Mouse (Mus musculus) intestine, embryonic 15.5 days (tissue): ENCODE measurements around the gene Zfp979. TPM values are rescaled to one million over a fixed set of nuclear protein-coding genes. Genes with fewer than 3 reads are reported as not detected.
"Not testable (repeated sequence)": the region's sequence is repeated elsewhere in the genome, so short reads cannot be mapped to it uniquely, and the experiment has no call there.

Source experiments
- ATAC-seq: fragments of 200-750 bp; cut with Nextera tagmentation; 2 replicates; pipeline ENCODE4 v1.8.0; 2017; ENCODE audit warnings: moderate TSS enrichment, moderate library complexity
- H3K27ac ChIP-seq: fragments of 300-500 bp; sonication (generic); 2 replicates; pipeline ENCODE4 v1.5.1; 2015; ENCODE audit warnings: mild to moderate bottlenecking, inconsistent platforms
- H3K27me3 ChIP-seq: fragments of 300-500 bp; sonication (generic); replicated peaks from 2 replicates; pipeline ENCODE4 v1.6.1; 2015; ENCODE audit warnings: inconsistent platforms
- H3K36me3 ChIP-seq: fragments of 300-500 bp; sonication (generic); 2 replicates; pipeline ENCODE4 v1.6.1; 2015; ENCODE audit warnings: inconsistent platforms
- H3K4me1 ChIP-seq: fragments of 300-500 bp; sonication (generic); replicated peaks from 2 replicates; pipeline ENCODE4 v1.6.1; 2015; ENCODE audit warnings: inconsistent platforms
- H3K4me2 ChIP-seq: fragments of 300-500 bp; sonication (generic); replicated peaks from 2 replicates; pipeline ENCODE4 v1.6.1; 2015; ENCODE audit warnings: mild to moderate bottlenecking, inconsistent platforms
- H3K4me3 ChIP-seq: fragments of 300-500 bp; sonication (generic); replicated peaks from 2 replicates; pipeline ENCODE4 v1.5.1; 2015; ENCODE audit warnings: inconsistent platforms
- H3K9ac ChIP-seq: fragments of 300-500 bp; sonication (generic); 2 replicates; pipeline ENCODE4 v1.6.1; 2015; ENCODE audit warnings: inconsistent platforms
- H3K9me3 ChIP-seq: fragments of 300-500 bp; sonication (generic); 2 replicates; pipeline ENCODE4 v1.6.1; 2016; ENCODE audit warnings: inconsistent platforms
- WGBS: fragments of 180-500 bp; shearing (Covaris S2); methylation state at CpG from one replicate; pipeline ENCODE4 v1.1.7; 2015; 5-methylcytosine and 5-hydroxymethylcytosine counted together
- polyA plus RNA-seq: library from polyadenylated mRNA; unstranded; fragments of >200 nt; fragmentation: Nextera tagmentation; extraction: Ambion mirVana; gene quantifications from 2 replicates; pipeline ENCODE4 v1.2.1, GENCODE M21; 2015

The Zfp979 gene
- polyA plus RNA-seq, 1 experiment from 2014 or later = 2.6 TPM

DNA sequence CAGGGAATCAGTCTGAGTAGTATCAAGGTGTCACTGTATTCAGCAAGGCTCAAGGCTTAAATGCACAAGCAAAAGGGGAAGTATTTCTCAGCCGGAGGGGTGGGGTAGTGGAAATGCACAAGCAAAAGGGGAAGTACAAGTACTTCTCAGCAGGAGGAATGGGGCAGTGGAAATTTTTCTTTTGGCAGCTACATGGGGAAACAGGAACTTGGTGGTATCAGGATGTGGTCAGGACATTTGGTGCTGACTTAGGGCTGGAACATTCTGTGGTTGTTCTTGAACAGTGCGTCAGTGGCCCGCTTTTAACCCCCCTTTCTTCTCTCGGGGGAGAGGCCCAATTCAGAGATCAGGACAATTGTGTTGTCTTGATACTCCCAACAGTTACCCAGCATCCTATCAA, 62.9 kb downstream of the Zfp979 start:
- not testable (repeated sequence) for H3K9ac ChIP-seq, ATAC-seq
- WGBS = 92% methylated on average over 4 of the region's 4 CpGs

DNA sequence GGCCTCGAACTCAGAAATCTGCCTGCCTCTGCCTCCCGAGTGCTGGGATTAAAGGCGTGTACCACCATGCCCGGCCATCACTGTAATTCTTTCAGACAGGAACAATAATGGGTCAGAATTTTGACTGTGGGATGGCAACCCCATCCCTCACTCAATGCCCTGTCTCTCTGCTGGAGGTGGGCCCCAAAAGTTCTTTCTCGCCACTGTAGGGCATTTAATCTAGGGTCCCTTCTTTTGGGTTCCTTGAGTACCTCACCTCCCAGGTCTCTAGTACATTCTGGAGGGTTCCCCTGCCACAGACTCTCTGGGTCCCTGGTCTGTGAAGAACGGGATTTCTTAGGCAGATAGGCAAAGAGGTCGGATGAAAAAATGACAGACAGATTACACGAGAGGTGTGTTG, 71.2 kb downstream of the Zfp979 start:
- not testable (repeated sequence) for H3K9ac ChIP-seq, H3K4me1 ChIP-seq, H3K4me3 ChIP-seq, H3K4me2 ChIP-seq, H3K9me3 ChIP-seq, H3K36me3 ChIP-seq, H3K27ac ChIP-seq, H3K27me3 ChIP-seq, ATAC-seq
- WGBS = 79% methylated on average over 8 of the region's 8 CpGs

More for the DNA sequence above, 62.9 kb downstream of the Zfp979 start:
- not testable (repeated sequence) for H3K4me3 ChIP-seq, H3K9me3 ChIP-seq, H3K27me3 ChIP-seq, H3K4me2 ChIP-seq, H3K4me1 ChIP-seq, H3K36me3 ChIP-seq, H3K27ac ChIP-seq

DNA sequence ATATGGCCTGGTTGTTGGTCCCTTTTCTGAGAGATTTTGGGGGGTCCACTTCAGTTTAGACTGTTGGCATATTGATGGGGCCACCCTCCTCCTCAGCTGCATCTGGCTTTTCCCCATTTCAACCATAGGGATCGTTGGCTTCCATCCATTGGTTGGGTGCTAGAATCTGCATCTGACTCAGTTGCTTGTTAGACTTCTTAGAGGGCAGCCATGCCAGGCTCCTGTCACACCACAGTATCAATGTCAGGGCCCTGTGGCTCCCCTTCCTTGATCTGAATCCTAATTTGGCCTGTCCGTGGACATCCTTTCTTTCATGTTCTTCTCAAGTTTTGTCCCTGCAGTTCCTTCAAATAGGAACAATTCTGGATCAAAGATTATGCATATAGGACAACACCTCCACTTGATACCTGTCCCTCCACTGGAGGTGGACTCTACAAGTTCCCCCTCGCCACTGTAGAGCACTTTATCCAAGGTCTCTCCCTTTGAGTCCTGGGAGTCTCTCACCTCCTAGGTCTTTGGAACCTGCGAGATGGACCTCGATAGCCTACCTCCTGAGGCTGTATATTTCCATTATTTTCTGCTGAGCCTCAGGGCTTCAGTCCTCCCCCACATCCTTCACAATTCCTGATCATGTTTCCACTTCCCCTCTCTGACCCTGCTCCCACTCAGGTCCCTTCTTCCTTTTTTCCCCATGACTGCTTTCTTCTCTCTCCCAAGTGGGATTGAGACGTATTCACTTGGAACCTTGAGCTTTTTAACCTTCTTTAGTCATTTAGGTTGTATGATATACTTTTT, 76.7 kb downstream of the Zfp979 start:
- Histone ChIP-seq H3K4me3 (no peak overlapping the region), H3K36me3 (no peaks in the 10 kb centered on the region), H3K4me1 (no peaks in the 10 kb centered on the region), H3K27me3 (no peaks in the 10 kb centered on the region), H3K9ac (no peak overlapping the region), H3K4me2 (no peak overlapping the region), H3K9me3 (no peaks in the 10 kb centered on the region; the same call in 1 of the 2 replicates), H3K27ac (no peak overlapping the region)
- ATAC-seq = no peak
- 70% methylated on average over 6 of the region's 6 CpGs for WGBS

Other genes starting within 250 kb of the Zfp979 start
- gene Zfp982, start 150.1 kb downstream of the Zfp979 start, polyA plus RNA-seq = 4.0 and 5.2 TPM in 2 replicates
- 0.24 and 0.30 TPM in 2 replicates for gene Gm16503, start 102.3 kb downstream of the Zfp979 start, polyA plus RNA-seq
- 0.33 and 0.49 TPM in 2 replicates for gene Zfp985, start 89.2 kb downstream of the Zfp979 start, polyA plus RNA-seq
- not detected in 2 replicates for gene Zfp534, start 60.0 kb upstream of the Zfp979 start, polyA plus RNA-seq
- 10.8 and 11.9 TPM in 2 replicates for gene Zfp984, start 167.3 kb upstream of the Zfp979 start, polyA plus RNA-seq
- 4.6 and 4.7 TPM in 2 replicates for gene Zfp933, start 205.9 kb upstream of the Zfp979 start, polyA plus RNA-seq
- 33.1 and 35.6 TPM in 2 replicates for gene Miip, start 226.3 kb upstream of the Zfp979 start, polyA plus RNA-seq
- 9.6 and 9.8 TPM in 2 replicates for gene Fv1, start 226.5 kb upstream of the Zfp979 start, polyA plus RNA-seq